Mouse (Mus musculus): ENCODE measurements around the gene Ssxb2. TPM values are rescaled to one million over a fixed set of nuclear protein-coding genes. Genes with fewer than 3 reads are reported as not detected.
"Not testable (repeated sequence)": the region's sequence is repeated elsewhere in the genome, so short reads cannot be mapped to it uniquely, and the experiment has no call there.

Ssxb2 gene
- polyA plus RNA-seq (2014; fragmentation: Nextera tagmentation; extraction: Ambion mirVana): not detected in 2 replicates

DNA sequence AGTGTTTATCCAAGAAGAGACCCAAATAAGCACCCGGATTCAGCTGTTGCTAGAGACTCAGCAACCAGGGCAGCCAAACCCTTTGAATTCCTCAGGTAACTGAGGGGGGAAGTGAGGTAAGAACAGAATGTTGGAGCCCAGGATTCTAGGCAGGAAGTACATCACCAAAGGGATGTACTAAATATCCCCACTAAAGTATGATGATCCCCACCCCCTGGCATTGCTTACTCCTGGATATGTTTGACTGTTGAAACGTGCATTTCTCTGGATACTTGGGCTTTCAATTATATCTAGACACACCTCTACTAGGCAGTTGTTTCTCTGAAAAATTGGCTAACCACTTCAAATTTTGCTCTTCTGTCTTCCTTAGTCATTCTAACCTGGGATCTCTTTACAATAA lies at the start of gene Ssxb2:
Gene Ssxb2 (minus strand): TSS at position 101 of the 400 bp plus-strand sequence.
- not testable (repeated sequence) for H3K36me3 ChIP-seq (ENCODE audit: control insufficient read depth, insufficient read depth, low read length); H3K27ac ChIP-seq (ENCODE audit: low read depth); H3K4me3 ChIP-seq (ENCODE audit: low read depth, low read length); H3K27me3 ChIP-seq (replicated peaks; ENCODE audit: control insufficient read depth, insufficient read depth, low read length); H3K9me3 ChIP-seq (ENCODE audit: control insufficient read depth, low read length); H3K4me2 ChIP-seq (ENCODE audit: low read length); DNase-seq (ENCODE audit: low spot score); H3K4me1 ChIP-seq (replicated peaks; ENCODE audit: control insufficient read depth, insufficient read depth, low read length); ATAC-seq (replicated peaks; ENCODE audit: low FRiP score, low TSS enrichment, low read depth); H3K9ac ChIP-seq (ENCODE audit: low read length)
- WGBS: 71% methylated on average over 2 of the region's 2 CpGs

DNA sequence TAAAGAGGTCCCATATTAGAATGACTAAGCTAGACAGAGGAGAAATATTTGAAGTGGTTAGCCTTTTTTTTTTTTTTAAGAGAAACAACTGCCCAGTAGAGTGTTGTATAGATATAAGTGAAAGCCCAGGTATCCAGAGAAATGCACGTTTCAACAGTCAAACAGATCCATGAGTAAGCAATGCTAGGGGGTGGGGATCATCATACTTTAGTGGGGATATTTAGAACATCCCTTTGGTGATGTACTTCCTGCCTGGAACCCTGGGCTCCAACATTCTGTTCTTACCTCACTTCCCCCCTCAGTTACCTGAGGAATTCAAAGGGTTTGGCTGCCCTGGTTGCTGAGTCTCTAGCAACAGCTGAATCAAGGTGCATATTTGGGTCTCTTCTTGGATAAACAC lies 48.5 kb downstream of the Ssxb2 start, which contains the start of gene Ssxb1:
Gene Ssxb1 (plus strand): TSS at position 301 of the 400 bp plus-strand sequence.
- WGBS: 44% methylated on average over 1 of the region's 1 CpGs
- not testable (repeated sequence) for H3K9ac ChIP-seq (ENCODE audit: low read length); H3K4me2 ChIP-seq (ENCODE audit: low read length); H3K36me3 ChIP-seq (ENCODE audit: control insufficient read depth, insufficient read depth, low read length); H3K27ac ChIP-seq (ENCODE audit: low read depth); H3K4me1 ChIP-seq (replicated peaks; ENCODE audit: control insufficient read depth, insufficient read depth, low read length); H3K9me3 ChIP-seq (ENCODE audit: control insufficient read depth, low read length); H3K4me3 ChIP-seq (ENCODE audit: low read depth, low read length); DNase-seq (ENCODE audit: low spot score); H3K27me3 ChIP-seq (replicated peaks; ENCODE audit: control insufficient read depth, insufficient read depth, low read length); ATAC-seq (replicated peaks; ENCODE audit: low FRiP score, low TSS enrichment, low read depth)

Other genes starting within 250 kb of the Ssxb2 start
- gene Ftsj1, start 209.3 kb downstream of the Ssxb2 start, polyA plus RNA-seq (2014; fragmentation: Nextera tagmentation; extraction: Ambion mirVana): 39.3 and 39.5 TPM in 2 replicates
- gene Slc38a5, start 190.6 kb downstream of the Ssxb2 start, polyA plus RNA-seq (2014; fragmentation: Nextera tagmentation; extraction: Ambion mirVana): 0.94 and 9.7 TPM in 2 replicates
- not detected in 2 replicates for gene Ssxb10, start 134.3 kb downstream of the Ssxb2 start, polyA plus RNA-seq (2014; fragmentation: Nextera tagmentation; extraction: Ambion mirVana)
- not detected in 2 replicates for gene Ssxb9, start 94.7 kb downstream of the Ssxb2 start, polyA plus RNA-seq (2014; fragmentation: Nextera tagmentation; extraction: Ambion mirVana)
- not detected in 2 replicates for gene Ssxb1, start 48.4 kb downstream of the Ssxb2 start, polyA plus RNA-seq (2014; fragmentation: Nextera tagmentation; extraction: Ambion mirVana)
- not detected in 2 replicates for gene Gm14459, start 63.2 kb upstream of the Ssxb2 start, polyA plus RNA-seq (2014; fragmentation: Nextera tagmentation; extraction: Ambion mirVana)
- not detected in 2 replicates for gene Ssxb6, start 86.5 kb upstream of the Ssxb2 start, polyA plus RNA-seq (2014; fragmentation: Nextera tagmentation; extraction: Ambion mirVana)
- gene Ssxb3, start 130.1 kb upstream of the Ssxb2 start, polyA plus RNA-seq (2014; fragmentation: Nextera tagmentation; extraction: Ambion mirVana): not detected in 2 replicates
- not detected in 2 replicates for gene Ssxb8, start 229.1 kb upstream of the Ssxb2 start, polyA plus RNA-seq (2014; fragmentation: Nextera tagmentation; extraction: Ambion mirVana)